9 mouse cellular contexts compared by ENCODE assay signal in the genomic region with DNA sequence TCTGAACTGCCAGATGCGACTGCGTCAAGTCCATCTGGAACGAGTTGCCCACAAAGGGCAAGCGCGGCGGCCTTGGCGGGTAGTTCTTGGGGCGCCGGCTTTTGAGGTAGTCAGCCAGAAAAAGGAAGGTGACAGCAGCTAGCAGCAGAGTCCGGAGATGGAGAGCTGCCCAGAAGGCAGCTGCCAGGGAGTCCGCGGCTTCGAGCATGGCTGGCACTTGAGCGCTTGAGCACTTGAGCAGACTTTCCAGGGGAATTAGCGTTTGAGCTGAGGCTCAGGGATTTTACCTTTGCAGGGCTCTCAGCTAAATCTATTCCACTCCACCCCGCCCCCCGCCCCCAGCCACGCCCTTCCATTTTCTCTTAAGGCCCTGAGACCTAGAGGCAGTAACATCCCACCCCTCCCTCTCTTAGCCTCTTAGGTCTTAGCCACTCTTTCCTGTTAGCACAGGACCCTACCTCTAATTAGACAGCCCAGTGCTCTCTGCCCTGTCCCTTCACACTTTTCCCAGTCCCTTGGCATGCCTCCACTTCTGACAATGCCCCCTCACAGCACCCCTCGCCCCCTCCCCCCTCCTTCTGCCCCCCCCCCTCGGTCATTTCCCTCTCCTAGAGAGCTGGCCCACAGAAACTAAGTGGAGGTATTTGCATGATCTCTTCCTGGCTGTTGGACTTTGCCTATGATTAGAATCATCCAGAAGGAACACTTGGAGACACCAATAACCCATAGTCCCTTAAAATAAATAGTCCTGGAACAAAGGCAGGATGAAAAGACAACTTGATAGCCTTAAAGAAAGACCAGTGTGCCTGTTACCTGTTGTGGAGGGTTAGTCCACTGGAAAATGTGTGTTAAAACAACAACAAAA. TPM values are rescaled to one million over a fixed set of nuclear protein-coding genes. Genes with fewer than 3 reads are reported as not detected.
A peak's percentile ranks its signal among the peaks of the same experiment; 100 is the strongest.
DNase-seq lines count a peak whose midpoint lies in the region; ATAC-seq lines count a peak whose summit lies in the region.
"Had no signal": no experiment of that assay in that cellular context is flagged by ENCODE, and none has a peak within 500 bp of the region (broad histone marks: within the 10 kb centered on the region; RNA-seq: fewer than 3 reads in every experiment).

A gene (minus strand): TSS at position 286 of the 865 bp plus-strand sequence.

- peak within 1 kb of the TSS; percentile 41 for H3K4me2 ChIP-seq in forebrain, embryonic 16.5 days (ENCODE audit: low read length)
- peak within 1 kb of the TSS; percentile 57 for H3K4me2 ChIP-seq in hindbrain, embryonic 15.5 days
- H3K4me2 ChIP-seq in neural tube, embryonic 15.5 days = peak within 1 kb of the TSS; percentile 56

- H3K9me3 ChIP-seq in forebrain, embryonic 16.5 days (ENCODE audit: control insufficient read depth, low read length) = no peaks in the 10 kb centered on the region
- no peaks in the 10 kb centered on the region for H3K9me3 ChIP-seq in hindbrain, embryonic 15.5 days
- H3K9me3 ChIP-seq in neural tube, embryonic 15.5 days (replicated peaks) = no peaks in the 10 kb centered on the region

- peaks cover 10% of the 10 kb centered on the region for H3K4me1 ChIP-seq in forebrain, embryonic 16.5 days (replicated peaks; ENCODE audit: control insufficient read depth, insufficient read depth, low read length)
- H3K4me1 ChIP-seq in hindbrain, embryonic 15.5 days (replicated peaks) = peaks cover 6% of the 10 kb centered on the region; the same call in 1 of the 2 replicates
- H3K4me1 ChIP-seq in neural tube, embryonic 15.5 days = 0 out of 2 replicates have a peak, but pooled peaks cover 5% of the 10 kb centered on the region

- H3K27ac ChIP-seq in forebrain, embryonic 16.5 days (ENCODE audit: low read length) = no peak within 1 kb of the TSS
- H3K27ac ChIP-seq in hindbrain, embryonic 15.5 days (replicated peaks) = 0 out of 2 replicates have a peak within 1 kb of the TSS, but pooled peaks have one; percentile 14
- no peak within 1 kb of the TSS for H3K27ac ChIP-seq in neural tube, embryonic 15.5 days (replicated peaks)

- H3K4me3 ChIP-seq in forebrain, embryonic 16.5 days (replicated peaks; ENCODE audit: low read length) = peak within 1 kb of the TSS; percentile 19; the same call in 1 of the 2 replicates
- H3K4me3 ChIP-seq in hindbrain, embryonic 15.5 days = peak within 1 kb of the TSS; percentile 26
- peak within 1 kb of the TSS; percentile 24 for H3K4me3 ChIP-seq in neural tube, embryonic 15.5 days (replicated peaks)

- H3K27me3 ChIP-seq in forebrain, embryonic 16.5 days (replicated peaks; ENCODE audit: control insufficient read depth, insufficient read depth, low read length) = no peaks in the 10 kb centered on the region
- no peaks in the 10 kb centered on the region for H3K27me3 ChIP-seq in hindbrain, embryonic 15.5 days
- no peaks in the 10 kb centered on the region for H3K27me3 ChIP-seq in neural tube, embryonic 15.5 days (replicated peaks)

- peak; percentile 94 for ATAC-seq in forebrain, embryonic 16.5 days
- peak; percentile 92 for ATAC-seq in hindbrain, embryonic 15.5 days (ENCODE audit: low FRiP score, low read depth)
- peak; percentile 73 for ATAC-seq in neural tube, embryonic 15.5 days (ENCODE audit: low FRiP score)
- no peak for ATAC-seq in megakaryocyte, adult 5-6 weeks (ENCODE audit: poor library complexity, severe bottlenecking)

- no peaks in the 10 kb centered on the region for H3K36me3 ChIP-seq in forebrain, embryonic 16.5 days (ENCODE audit: control insufficient read depth, insufficient read depth)
- no peaks in the 10 kb centered on the region for H3K36me3 ChIP-seq in hindbrain, embryonic 15.5 days
- H3K36me3 ChIP-seq in neural tube, embryonic 15.5 days = no peaks in the 10 kb centered on the region

- peak; percentile 23 to 29 for DNase-seq in adrenal gland, adult (ENCODE audit: inconsistent age in 2 of 2, low spot score in 1 of 2)
- no peak for DNase-seq in adrenal gland, adult 8-10 months
- peak; percentile 75 for DNase-seq in cerebellum, adult 11-12 months
- DNase-seq in layer of hippocampus, postnatal 25 days (ENCODE audit: extremely low spot score in 1 of 2, low spot score in 1 of 2) = peak; percentile 10 to 17

- 0 out of 2 replicates have a peak within 1 kb of the TSS, but pooled peaks have one; percentile 4 for H3K9ac ChIP-seq in forebrain, embryonic 16.5 days (replicated peaks; ENCODE audit: low read depth, low read length)
- H3K9ac ChIP-seq in hindbrain, embryonic 15.5 days = no peak within 1 kb of the TSS
- H3K9ac ChIP-seq in neural tube, embryonic 15.5 days (replicated peaks) = no peak within 1 kb of the TSS

- 3% methylated on average over 16 of the region's 20 CpGs for WGBS in forebrain, embryonic 16.5 days
- 5% methylated on average over 20 of the region's 20 CpGs for WGBS in hindbrain, embryonic 15.5 days
- WGBS in neural tube, embryonic 15.5 days = 11% methylated on average over 20 of the region's 20 CpGs

RNA-seq across cellular contexts. Expression of the gene that starts here (rescaled TPM):
- total RNA-seq in adrenal gland, adult 8-10 months (2022) = not detected
- polyA plus RNA-seq in forebrain, embryonic 16.5 days (2015; fragmentation: Nextera tagmentation; extraction: Ambion mirVana) = not detected in 2 replicates
- 0.04 and 0.06 TPM in 2 replicates for polyA plus RNA-seq in hindbrain, embryonic 15.5 days (2015; fragmentation: Nextera tagmentation; extraction: Ambion mirVana)
- 1 to 10 TPM; 1.7 to 2.3 TPM for total RNA-seq in layer of hippocampus, postnatal 25 days (2021)
- 0.10 TPM in 1 of 2 replicates, not detected in the other for polyA plus RNA-seq in neural tube, embryonic 15.5 days (2015; fragmentation: Nextera tagmentation; extraction: Ambion mirVana)
- not detected in 2 replicates for total RNA-seq in megakaryocyte, adult 5-6 weeks (2015)
- total RNA-seq in megakaryocyte, adult 5-6 weeks (2017) = not detected in 2 replicates
- polyA plus RNA-seq: small intestine, adult 2 months had no signal

Comparison
In these comparisons a context has a peak if more than half of its experiments do, and no peak if none do; other contexts are left out.
1. Peak in ATAC-seq, H3K4me3 ChIP-seq, H3K9ac ChIP-seq and H3K4me2 ChIP-seq in forebrain, embryonic 16.5 days; RNA of the gene not detected or under 1 TPM.
2. Peak in ATAC-seq, H3K4me3 ChIP-seq, H3K27ac ChIP-seq and H3K4me2 ChIP-seq in hindbrain, embryonic 15.5 days; RNA of the gene not detected or under 1 TPM.
3. Peak in ATAC-seq, H3K4me3 ChIP-seq and H3K4me2 ChIP-seq in neural tube, embryonic 15.5 days; RNA of the gene not detected or under 1 TPM.